Mouse (Mus musculus): ENCODE measurements around the gene Haus4. TPM values are rescaled to one million over a fixed set of nuclear protein-coding genes. Genes with fewer than 3 reads are reported as not detected.
A peak's percentile ranks its signal among the peaks of the same experiment; 100 is the strongest.

The Haus4 gene
- polyA plus RNA-seq, 1 experiment from 2014 or later, result 19.4 TPM

- H3K4me3 ChIP-seq (ENCODE audit: low read length), result peak overlapping the region; percentile 73
- 5% methylated on average over 17 of the region's 17 CpGs for WGBS
- no peaks in the 10 kb centered on the region for H3K27me3 ChIP-seq (replicated peaks; ENCODE audit: control insufficient read depth, insufficient read depth, low read length)
- peaks cover 29% of the 10 kb centered on the region for H3K36me3 ChIP-seq (ENCODE audit: control insufficient read depth, insufficient read depth, low read length)
- peaks cover 13% of the 10 kb centered on the region for H3K4me1 ChIP-seq (ENCODE audit: control insufficient read depth, insufficient read depth, low read depth, low read length)
- peak overlapping the region; percentile 87 for H3K27ac ChIP-seq (ENCODE audit: low read depth, low read length)
- peak overlapping the region; percentile 83 for H3K4me2 ChIP-seq (ENCODE audit: low read length)
- H3K9ac ChIP-seq (ENCODE audit: low read depth, low read length), result peak overlapping the region; percentile 83
- ATAC-seq, result no peak; the same call in 1 of the 2 replicates
- no peaks in the 10 kb centered on the region for H3K9me3 ChIP-seq (ENCODE audit: control insufficient read depth, low read length)
Measured at GRCm38 (mm10) chr14:54516710-54517310, 37.6 kb downstream of the Haus4 start.

- Histone ChIP-seq H3K9ac (ENCODE audit: low read depth, low read length) (no peak overlapping the region), H3K27me3 (replicated peaks; ENCODE audit: control insufficient read depth, insufficient read depth, low read length) (no peaks in the 10 kb centered on the region), H3K27ac (ENCODE audit: low read depth, low read length) (no peak overlapping the region), H3K4me1 (ENCODE audit: control insufficient read depth, insufficient read depth, low read depth, low read length) (no peaks in the 10 kb centered on the region), H3K9me3 (ENCODE audit: control insufficient read depth, low read length) (no peaks in the 10 kb centered on the region), H3K36me3 (ENCODE audit: control insufficient read depth, insufficient read depth, low read length) (peaks cover 73% of the 10 kb centered on the region), H3K4me3 (ENCODE audit: low read length) (no peak overlapping the region), H3K4me2 (ENCODE audit: low read length) (no peak overlapping the region)
- ATAC-seq, result no peak
- WGBS, result 88% methylated on average over 9 of the region's 9 CpGs
Measured at GRCm38 (mm10) chr14:54509774-54510173, 44.6 kb downstream of the Haus4 start.

GRCm38 (mm10) chr14:54503092-54503491 lies 51.3 kb downstream of the Haus4 start:
- Histone ChIP-seq H3K27me3 (replicated peaks; ENCODE audit: control insufficient read depth, insufficient read depth, low read length) (no peaks in the 10 kb centered on the region), H3K4me3 (ENCODE audit: low read length) (no peak overlapping the region), H3K4me1 (ENCODE audit: control insufficient read depth, insufficient read depth, low read depth, low read length) (no peaks in the 10 kb centered on the region), H3K9me3 (ENCODE audit: control insufficient read depth, low read length) (no peaks in the 10 kb centered on the region), H3K36me3 (ENCODE audit: control insufficient read depth, insufficient read depth, low read length) (peaks cover 16% of the 10 kb centered on the region), H3K4me2 (ENCODE audit: low read length) (no peak overlapping the region), H3K27ac (ENCODE audit: low read depth, low read length) (no peak overlapping the region), H3K9ac (ENCODE audit: low read depth, low read length) (no peak overlapping the region)
- no peak for ATAC-seq
- 84% methylated on average over 2 of the region's 2 CpGs for WGBS

GRCm38 (mm10) chr14:54501365-54501764 lies 53.1 kb downstream of the Haus4 start:
- WGBS, result 80% methylated on average over 2 of the region's 2 CpGs

DNA sequence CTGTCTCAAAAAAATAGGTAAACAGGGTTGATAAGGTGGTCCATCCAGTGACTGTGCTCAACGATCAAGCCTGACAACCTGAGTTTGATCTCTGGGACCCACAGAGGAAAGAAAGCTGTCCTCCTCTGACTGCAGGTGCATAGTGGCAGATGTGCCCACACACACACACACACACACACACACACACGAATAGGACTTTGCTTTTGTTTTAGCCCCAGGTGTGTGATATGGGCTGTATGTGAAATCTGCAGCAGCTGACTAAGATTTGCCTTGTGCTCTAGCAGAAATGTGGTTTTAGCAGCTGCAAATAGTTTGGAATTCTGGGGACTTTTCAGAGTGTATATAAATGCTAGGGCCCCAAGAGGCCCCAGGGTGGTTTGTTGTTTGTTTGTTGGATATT lies 55.1 kb downstream of the Haus4 start:
- Histone ChIP-seq H3K4me3 (ENCODE audit: low read length) (no peak overlapping the region), H3K27me3 (replicated peaks; ENCODE audit: control insufficient read depth, insufficient read depth, low read length) (no peaks in the 10 kb centered on the region), H3K9me3 (ENCODE audit: control insufficient read depth, low read length) (no peaks in the 10 kb centered on the region), H3K27ac (ENCODE audit: low read depth, low read length) (no peak overlapping the region), H3K4me1 (ENCODE audit: control insufficient read depth, insufficient read depth, low read depth, low read length) (no peaks in the 10 kb centered on the region), H3K36me3 (ENCODE audit: control insufficient read depth, insufficient read depth, low read length) (no peaks in the 10 kb centered on the region), H3K4me2 (ENCODE audit: low read length) (no peak overlapping the region), H3K9ac (ENCODE audit: low read depth, low read length) (no peak overlapping the region)
- WGBS, result 84% methylated on average over 2 of the region's 2 CpGs
- ATAC-seq, result no peak

More at GRCm38 (mm10) chr14:54501365-54501764, 53.1 kb downstream of the Haus4 start:
- ATAC-seq, result no peak
- Histone ChIP-seq H3K9ac (ENCODE audit: low read depth, low read length) (no peak overlapping the region), H3K27me3 (replicated peaks; ENCODE audit: control insufficient read depth, insufficient read depth, low read length) (no peaks in the 10 kb centered on the region), H3K27ac (ENCODE audit: low read depth, low read length) (no peak overlapping the region), H3K4me2 (ENCODE audit: low read length) (no peak overlapping the region), H3K9me3 (ENCODE audit: control insufficient read depth, low read length) (no peaks in the 10 kb centered on the region), H3K4me3 (ENCODE audit: low read length) (no peak overlapping the region), H3K4me1 (ENCODE audit: control insufficient read depth, insufficient read depth, low read depth, low read length) (no peaks in the 10 kb centered on the region), H3K36me3 (ENCODE audit: control insufficient read depth, insufficient read depth, low read length) (peaks cover 4% of the 10 kb centered on the region; the same call in 1 of the 2 replicates)

- Histone ChIP-seq H3K4me3 (ENCODE audit: low read length) (no peak overlapping the region), H3K9me3 (ENCODE audit: control insufficient read depth, low read length) (no peaks in the 10 kb centered on the region), H3K4me2 (ENCODE audit: low read length) (no peak overlapping the region), H3K27me3 (replicated peaks; ENCODE audit: control insufficient read depth, insufficient read depth, low read length) (no peaks in the 10 kb centered on the region), H3K4me1 (ENCODE audit: control insufficient read depth, insufficient read depth, low read depth, low read length) (no peaks in the 10 kb centered on the region), H3K9ac (ENCODE audit: low read depth, low read length) (no peak overlapping the region), H3K27ac (ENCODE audit: low read depth, low read length) (no peak overlapping the region), H3K36me3 (ENCODE audit: control insufficient read depth, insufficient read depth, low read length) (no peaks in the 10 kb centered on the region)
- 87% methylated on average over 14 of the region's 14 CpGs for WGBS
- no peak for ATAC-seq
Measured at GRCm38 (mm10) chr14:54496706-54497105, 57.7 kb downstream of the Haus4 start.

DNA sequence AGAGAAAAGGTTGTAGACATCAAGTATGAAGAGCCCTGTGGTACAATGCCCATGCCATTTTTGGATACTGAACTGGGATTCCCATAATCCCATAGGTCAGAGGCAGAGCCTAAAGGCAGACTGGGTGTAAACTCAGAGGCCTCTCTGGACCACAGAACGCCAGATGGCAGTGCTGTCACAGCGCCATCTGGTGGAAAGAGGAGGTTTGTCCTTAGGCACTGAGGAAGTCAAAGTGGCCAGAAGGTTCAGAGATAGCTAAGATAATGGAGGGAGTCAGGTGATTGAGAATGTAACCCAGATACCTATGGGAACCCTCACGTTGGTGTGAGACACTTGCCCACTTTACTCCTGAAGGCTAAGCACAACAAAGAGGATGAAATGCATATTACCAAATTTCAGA lies 60.2 kb downstream of the Haus4 start:
- Histone ChIP-seq H3K4me3 (ENCODE audit: low read length) (no peak overlapping the region), H3K27me3 (replicated peaks; ENCODE audit: control insufficient read depth, insufficient read depth, low read length) (no peaks in the 10 kb centered on the region), H3K4me1 (ENCODE audit: control insufficient read depth, insufficient read depth, low read depth, low read length) (no peaks in the 10 kb centered on the region), H3K27ac (ENCODE audit: low read depth, low read length) (no peak overlapping the region), H3K9ac (ENCODE audit: low read depth, low read length) (no peak overlapping the region), H3K36me3 (ENCODE audit: control insufficient read depth, insufficient read depth, low read length) (no peaks in the 10 kb centered on the region), H3K9me3 (ENCODE audit: control insufficient read depth, low read length) (no peaks in the 10 kb centered on the region), H3K4me2 (ENCODE audit: low read length) (no peak overlapping the region)
- WGBS, result 0% methylated on average over 3 of the region's 3 CpGs
- ATAC-seq, result no peak

DNA sequence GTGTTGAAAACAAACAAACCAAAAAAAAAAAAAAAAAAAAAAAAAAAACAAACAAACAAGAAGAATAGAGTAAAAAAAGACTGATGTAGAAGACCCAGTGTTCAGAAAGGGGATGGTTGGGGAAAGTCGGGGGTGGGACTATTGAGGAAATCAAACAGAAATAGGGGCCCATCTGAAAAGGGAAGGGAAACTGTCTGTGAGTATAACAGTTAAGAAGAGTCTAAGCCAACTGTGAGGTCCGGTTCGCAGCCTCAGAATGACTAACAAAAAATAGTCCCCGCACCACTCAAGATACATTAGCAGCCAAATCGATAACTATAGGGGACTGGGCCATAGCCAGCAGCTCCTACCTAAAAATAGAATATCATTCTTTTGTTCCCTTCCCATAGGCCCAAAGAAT lies 61.2 kb downstream of the Haus4 start:
- H3K9ac ChIP-seq (ENCODE audit: low read depth, low read length), result no peak overlapping the region
- no peak overlapping the region for H3K4me3 ChIP-seq (ENCODE audit: low read length)
- no peaks in the 10 kb centered on the region for H3K36me3 ChIP-seq (ENCODE audit: control insufficient read depth, insufficient read depth, low read length)
- no peaks in the 10 kb centered on the region for H3K9me3 ChIP-seq (ENCODE audit: control insufficient read depth, low read length)
- no peaks in the 10 kb centered on the region for H3K4me1 ChIP-seq (ENCODE audit: control insufficient read depth, insufficient read depth, low read depth, low read length)
- H3K4me2 ChIP-seq (ENCODE audit: low read length), result no peak overlapping the region
- 94% methylated on average over 5 of the region's 5 CpGs for WGBS
- ATAC-seq, result no peak
- H3K27me3 ChIP-seq (replicated peaks; ENCODE audit: control insufficient read depth, insufficient read depth, low read length), result no peaks in the 10 kb centered on the region
- H3K27ac ChIP-seq (ENCODE audit: low read depth, low read length), result no peak overlapping the region

GRCm38 (mm10) chr14:54492345-54493131 lies 61.9 kb downstream of the Haus4 start:
- WGBS, result 70% methylated on average over 18 of the region's 18 CpGs
- H3K9ac ChIP-seq (ENCODE audit: low read depth, low read length), result no peak overlapping the region
- H3K4me3 ChIP-seq (ENCODE audit: low read length), result no peak overlapping the region
- no peak overlapping the region for H3K27ac ChIP-seq (ENCODE audit: low read depth, low read length)
- no peaks in the 10 kb centered on the region for H3K9me3 ChIP-seq (ENCODE audit: control insufficient read depth, low read length)
- no peaks in the 10 kb centered on the region for H3K27me3 ChIP-seq (replicated peaks; ENCODE audit: control insufficient read depth, insufficient read depth, low read length)
- H3K4me1 ChIP-seq (ENCODE audit: control insufficient read depth, insufficient read depth, low read depth, low read length), result no peaks in the 10 kb centered on the region
- no peaks in the 10 kb centered on the region for H3K36me3 ChIP-seq (ENCODE audit: control insufficient read depth, insufficient read depth, low read length)
- ATAC-seq, result no peak
- no peak overlapping the region for H3K4me2 ChIP-seq (ENCODE audit: low read length)
